Mouse (Mus musculus): ENCODE measurements around the gene Bcas1. TPM values are rescaled to one million over a fixed set of nuclear protein-coding genes. Genes with fewer than 3 reads are reported as not detected.
A peak's percentile ranks its signal among the peaks of the same experiment; 100 is the strongest.

The Bcas1 gene
- polyA plus RNA-seq, 1 experiment from 2014 or later = 1.00 TPM

DNA sequence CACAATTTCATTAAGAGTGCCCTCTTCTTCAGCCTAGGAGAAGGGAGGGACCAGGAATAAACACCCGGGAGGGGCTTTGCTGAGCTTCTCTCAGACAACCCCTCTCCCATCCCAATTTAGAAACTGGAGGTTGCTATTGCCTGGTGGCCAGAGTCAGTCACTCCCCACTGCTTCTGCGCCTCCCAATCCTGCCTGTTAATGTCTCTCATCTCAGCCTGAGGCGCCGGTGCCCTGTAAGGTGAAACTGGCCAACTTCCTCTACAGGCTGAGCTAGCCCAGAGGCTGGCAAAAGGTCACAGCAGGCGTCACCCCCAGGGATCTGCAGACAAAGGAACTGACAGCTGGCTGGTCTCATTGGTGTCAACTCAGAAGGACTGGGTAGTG is 82.2 kb downstream of the Bcas1 start:
- peak overlapping the region; percentile 89 for H3K27ac ChIP-seq
- H3K4me2 ChIP-seq = peak overlapping the region; percentile 43; the same call in 1 of the 2 replicates
- no peak for ATAC-seq (ENCODE audit: insufficient number of reproducible peaks, insufficient read depth, low FRiP score, low TSS enrichment, low read depth)
- 8% methylated on average over 5 of the region's 5 CpGs for WGBS
- no peaks in the 10 kb centered on the region for H3K9me3 ChIP-seq
- no peaks in the 10 kb centered on the region for H3K36me3 ChIP-seq
- H3K4me1 ChIP-seq = peaks cover 48% of the 10 kb centered on the region
- H3K27me3 ChIP-seq = no peaks in the 10 kb centered on the region
- no peak overlapping the region for H3K4me3 ChIP-seq
- H3K9ac ChIP-seq = 0 out of 2 replicates have a peak overlapping the region, but pooled peaks have one; percentile 28

DNA sequence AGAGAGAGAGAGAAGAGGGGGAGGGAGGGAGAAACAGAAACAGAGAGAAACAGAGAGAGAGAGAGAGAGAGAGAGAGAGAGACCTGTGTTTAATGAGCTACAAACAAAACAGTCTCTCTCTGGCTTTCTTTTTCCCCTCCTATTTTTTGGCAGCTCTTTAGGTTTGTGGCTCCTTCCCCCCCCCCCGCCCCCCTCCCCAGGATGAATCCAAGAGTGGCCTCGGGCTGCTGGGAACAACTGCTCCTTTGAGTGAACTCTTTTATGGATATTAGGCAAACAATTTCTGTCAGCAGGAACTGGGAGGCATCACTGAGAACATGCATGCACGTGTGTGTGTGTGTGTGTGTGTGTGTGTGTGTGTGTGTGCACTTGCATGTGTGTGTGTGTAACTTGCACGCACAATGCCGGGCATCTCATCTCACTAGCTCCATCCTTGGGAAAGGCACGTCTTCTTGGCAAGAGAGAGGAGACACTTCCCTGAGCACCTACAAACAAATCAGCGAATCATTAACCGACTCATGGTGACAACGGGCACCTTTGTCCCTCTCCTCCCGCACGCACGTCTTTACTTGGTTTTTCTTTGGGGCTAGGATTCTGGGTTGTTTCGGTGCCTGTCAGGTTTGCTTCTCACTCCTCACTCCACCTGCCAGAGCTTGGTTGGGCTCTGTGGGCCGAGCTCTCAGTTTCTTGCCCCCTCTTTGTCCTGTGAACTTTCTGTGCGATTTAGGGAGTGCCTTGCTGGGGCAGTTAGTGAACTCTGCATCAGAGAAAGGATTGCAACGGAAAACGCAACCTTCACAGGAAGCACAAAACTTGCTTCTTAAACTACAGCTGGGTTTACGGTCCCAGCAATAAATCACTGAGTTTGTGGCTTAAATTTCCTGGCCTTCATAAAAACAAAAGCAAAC is 82.9 kb downstream of the Bcas1 start:
- H3K27me3 ChIP-seq = no peaks in the 10 kb centered on the region
- no peaks in the 10 kb centered on the region for H3K9me3 ChIP-seq
- 7% methylated on average over 15 of the region's 18 CpGs for WGBS
- H3K4me3 ChIP-seq = no peak overlapping the region
- H3K9ac ChIP-seq = peak overlapping the region; percentile 16; the same call in 1 of the 2 replicates
- peaks cover 44% of the 10 kb centered on the region for H3K4me1 ChIP-seq
- peak overlapping the region; percentile 43 for H3K4me2 ChIP-seq
- H3K36me3 ChIP-seq = no peaks in the 10 kb centered on the region
- no peak for ATAC-seq (ENCODE audit: insufficient number of reproducible peaks, insufficient read depth, low FRiP score, low TSS enrichment, low read depth)
- H3K27ac ChIP-seq = peak overlapping the region; percentile 89

DNA sequence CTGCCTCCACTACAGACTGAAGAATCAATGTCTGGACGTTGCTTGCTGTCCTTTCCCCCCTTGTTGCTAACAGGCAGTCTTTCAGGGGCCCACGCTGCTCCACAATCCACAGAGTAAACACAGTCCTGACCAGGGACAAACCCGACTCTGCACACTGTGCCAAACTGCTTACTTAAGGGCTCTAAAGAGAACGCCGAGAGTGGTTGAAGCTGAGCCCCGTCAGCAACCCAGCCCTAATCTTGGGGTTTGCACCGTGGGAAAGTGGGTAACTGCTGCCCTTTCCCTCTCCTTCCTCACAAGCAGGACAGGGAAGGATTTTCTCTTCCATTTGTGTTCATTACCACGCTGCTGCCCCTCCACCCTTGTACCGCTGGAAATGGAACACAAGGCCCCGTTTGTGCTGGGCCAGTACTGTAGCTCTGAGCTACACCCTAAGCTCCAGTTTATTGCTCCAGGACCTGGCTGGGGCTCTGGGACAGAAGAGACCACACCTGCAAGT is 83.8 kb downstream of the Bcas1 start:
- peak overlapping the region; percentile 43 for H3K4me2 ChIP-seq
- 0 out of 2 replicates have a peak overlapping the region, but pooled peaks have one; percentile 23 for H3K9ac ChIP-seq

DNA sequence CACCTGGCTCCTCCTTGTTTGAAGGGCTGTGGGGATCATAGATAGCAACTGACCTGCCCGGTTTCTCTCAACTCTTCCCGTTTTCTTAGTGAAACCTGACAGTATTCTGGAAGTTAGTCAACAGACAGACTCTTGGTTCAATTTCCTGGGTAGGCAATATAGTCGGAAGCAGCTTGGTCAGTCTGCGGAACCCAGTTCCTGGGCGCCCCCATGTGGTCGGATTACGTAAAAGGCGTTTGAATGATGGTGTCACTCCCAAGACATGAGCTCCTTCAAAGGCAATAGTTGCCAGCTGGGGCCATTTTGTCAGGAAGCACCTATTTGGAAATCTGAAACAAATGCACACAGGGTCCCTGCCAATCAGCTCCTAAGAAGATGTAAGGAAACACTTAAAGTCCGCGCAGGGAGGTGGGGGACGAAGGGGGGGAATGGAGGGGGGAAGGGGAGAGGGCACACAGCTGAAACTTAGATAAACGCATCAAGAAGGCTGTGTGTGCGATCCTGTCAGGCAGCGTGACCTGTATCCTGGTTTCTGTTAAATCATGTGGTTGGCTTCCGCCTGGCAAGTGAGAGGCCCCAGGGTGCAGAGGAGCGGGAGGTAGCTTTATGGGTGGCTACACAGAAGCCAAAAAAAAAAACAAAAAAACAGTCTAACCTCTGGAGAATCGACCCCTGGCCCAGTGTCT is 84.4 kb downstream of the Bcas1 start:
- H3K9ac ChIP-seq = no peak overlapping the region
- no peaks in the 10 kb centered on the region for H3K36me3 ChIP-seq
- H3K4me1 ChIP-seq = peaks cover 44% of the 10 kb centered on the region
- WGBS = 16% methylated on average over 17 of the region's 17 CpGs
- ATAC-seq (ENCODE audit: insufficient number of reproducible peaks, insufficient read depth, low FRiP score, low TSS enrichment, low read depth) = no peak
- H3K4me2 ChIP-seq = peak overlapping the region; percentile 43
- no peaks in the 10 kb centered on the region for H3K27me3 ChIP-seq
- H3K9me3 ChIP-seq = no peaks in the 10 kb centered on the region
- no peak overlapping the region for H3K4me3 ChIP-seq
- peak overlapping the region; percentile 89 for H3K27ac ChIP-seq

More for the DNA sequence above, 83.8 kb downstream of the Bcas1 start:
- 20% methylated on average over 10 of the region's 10 CpGs for WGBS
- H3K4me3 ChIP-seq = no peak overlapping the region
- peaks cover 44% of the 10 kb centered on the region for H3K4me1 ChIP-seq
- H3K36me3 ChIP-seq = no peaks in the 10 kb centered on the region
- H3K9me3 ChIP-seq = no peaks in the 10 kb centered on the region
- no peaks in the 10 kb centered on the region for H3K27me3 ChIP-seq
- peak overlapping the region; percentile 89 for H3K27ac ChIP-seq
- peak; percentile 64 for ATAC-seq (ENCODE audit: insufficient number of reproducible peaks, insufficient read depth, low FRiP score, low TSS enrichment, low read depth)

DNA sequence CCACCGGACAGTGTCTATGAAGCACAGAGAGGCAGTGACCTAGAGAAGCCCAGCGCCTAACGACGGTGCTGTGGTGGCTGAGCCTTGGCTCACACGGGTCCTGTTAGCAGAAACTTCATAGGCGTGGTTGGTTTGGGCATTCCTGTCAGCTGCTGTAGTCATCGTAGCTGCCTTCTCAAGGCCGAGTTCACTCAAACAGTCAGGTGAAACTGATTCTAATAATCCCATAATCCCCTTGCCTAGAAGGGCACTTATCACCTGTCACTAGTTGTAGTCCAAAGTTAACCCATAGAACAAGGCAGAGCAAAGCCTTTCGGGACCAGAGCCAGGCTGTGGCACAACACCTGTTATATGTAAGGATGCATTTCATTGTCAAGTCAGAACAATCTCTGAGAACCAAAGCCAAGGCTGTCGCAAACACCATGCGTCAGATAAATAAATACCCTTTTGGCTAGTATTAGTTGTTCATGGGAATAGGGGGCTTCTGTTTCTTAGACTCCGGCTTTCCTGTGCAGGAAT is 85.3 kb downstream of the Bcas1 start:
- WGBS = 78% methylated on average over 12 of the region's 12 CpGs
- ATAC-seq (ENCODE audit: insufficient number of reproducible peaks, insufficient read depth, low FRiP score, low TSS enrichment, low read depth) = no peak
- no peaks in the 10 kb centered on the region for H3K36me3 ChIP-seq
- H3K27ac ChIP-seq = no peak overlapping the region
- no peak overlapping the region for H3K4me2 ChIP-seq
- H3K9me3 ChIP-seq = no peaks in the 10 kb centered on the region
- no peaks in the 10 kb centered on the region for H3K27me3 ChIP-seq
- no peak overlapping the region for H3K4me3 ChIP-seq
- H3K9ac ChIP-seq = no peak overlapping the region
- peaks cover 41% of the 10 kb centered on the region for H3K4me1 ChIP-seq

DNA sequence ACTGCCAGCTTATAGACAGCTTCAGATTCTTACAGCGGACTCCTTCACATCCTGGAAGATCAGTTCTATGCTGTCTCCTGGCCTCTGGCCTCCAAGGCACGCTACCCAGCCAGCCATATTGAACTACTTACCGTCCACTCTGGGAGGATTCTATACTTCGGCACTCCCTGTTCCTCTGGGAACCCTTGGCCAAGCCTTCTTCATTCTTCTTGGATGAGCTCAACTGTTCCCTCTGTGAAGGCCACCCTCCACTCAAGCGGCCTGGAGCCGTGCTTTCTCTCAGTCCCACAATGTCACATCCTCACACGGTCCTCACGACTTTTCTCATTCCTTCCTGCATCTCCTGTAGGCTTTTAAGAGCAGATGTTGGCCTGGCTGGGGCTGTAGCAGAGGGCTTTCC is 86.5 kb downstream of the Bcas1 start:
- H3K4me2 ChIP-seq = no peak overlapping the region
- H3K9me3 ChIP-seq = no peaks in the 10 kb centered on the region
- no peak overlapping the region for H3K9ac ChIP-seq
- no peak overlapping the region for H3K27ac ChIP-seq
- no peaks in the 10 kb centered on the region for H3K36me3 ChIP-seq
- 71% methylated on average over 8 of the region's 8 CpGs for WGBS
- H3K4me3 ChIP-seq = no peak overlapping the region
- H3K4me1 ChIP-seq = peaks cover 34% of the 10 kb centered on the region
- no peak for ATAC-seq (ENCODE audit: insufficient number of reproducible peaks, insufficient read depth, low FRiP score, low TSS enrichment, low read depth)
- H3K27me3 ChIP-seq = no peaks in the 10 kb centered on the region

DNA sequence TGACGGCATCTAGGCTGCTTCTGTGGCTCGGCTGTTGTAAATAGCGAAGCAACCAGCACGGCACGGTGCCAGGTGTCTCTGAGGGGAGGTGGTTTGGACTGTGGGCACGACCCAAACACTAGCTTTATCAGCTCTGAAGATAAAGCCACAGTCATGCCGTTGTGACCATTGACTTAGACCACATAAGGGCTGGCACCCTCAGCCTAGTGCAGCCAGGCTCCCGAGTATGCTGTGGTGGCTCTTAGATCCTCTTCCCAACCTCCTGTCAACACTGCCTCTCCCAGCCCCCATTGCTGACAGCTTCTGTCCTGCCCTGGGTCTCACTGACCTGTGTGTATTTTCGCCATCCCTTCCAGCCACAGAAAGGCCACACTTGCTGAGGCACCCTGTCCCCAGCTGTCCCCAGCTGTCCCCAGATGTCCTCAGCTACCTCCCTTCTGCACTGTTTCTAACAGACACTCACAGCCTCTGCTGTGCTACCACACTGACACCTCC is 91.3 kb downstream of the Bcas1 start:
- no peak for ATAC-seq (ENCODE audit: insufficient number of reproducible peaks, insufficient read depth, low FRiP score, low TSS enrichment, low read depth)
- 76% methylated on average over 9 of the region's 9 CpGs for WGBS
- Histone ChIP-seq H3K36me3 (no peaks in the 10 kb centered on the region), H3K4me1 (no peaks in the 10 kb centered on the region), H3K9ac (no peak overlapping the region), H3K4me2 (no peak overlapping the region), H3K9me3 (no peaks in the 10 kb centered on the region), H3K27me3 (no peaks in the 10 kb centered on the region), H3K27ac (no peak overlapping the region), H3K4me3 (no peak overlapping the region)

DNA sequence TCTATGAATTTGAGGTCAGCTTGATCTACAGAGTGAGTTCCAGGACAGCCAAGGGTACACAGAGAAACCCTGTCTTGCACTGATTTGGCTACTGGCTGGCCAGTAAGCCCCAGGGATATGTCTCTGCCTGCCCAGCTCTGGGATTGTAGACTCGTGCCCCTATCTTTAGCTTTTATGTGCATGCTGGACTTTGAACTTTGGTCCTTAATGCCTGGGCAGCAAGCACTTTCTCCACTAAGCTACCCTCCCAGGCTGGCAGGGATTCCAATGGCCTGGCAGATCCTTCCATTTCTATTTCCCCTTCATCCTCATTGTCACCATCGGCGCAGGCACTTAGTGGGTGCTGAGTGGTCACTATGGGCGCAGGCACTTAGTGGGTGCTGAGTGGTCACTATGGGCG is 92.5 kb downstream of the Bcas1 start:
- no peaks in the 10 kb centered on the region for H3K4me1 ChIP-seq
- H3K4me3 ChIP-seq = no peak overlapping the region
- 96% methylated on average over 5 of the region's 5 CpGs for WGBS
- ATAC-seq (ENCODE audit: insufficient number of reproducible peaks, insufficient read depth, low FRiP score, low TSS enrichment, low read depth) = no peak
- H3K4me2 ChIP-seq = no peak overlapping the region
- no peak overlapping the region for H3K27ac ChIP-seq
- no peaks in the 10 kb centered on the region for H3K27me3 ChIP-seq
- no peaks in the 10 kb centered on the region for H3K9me3 ChIP-seq
- H3K9ac ChIP-seq = no peak overlapping the region
- H3K36me3 ChIP-seq = no peaks in the 10 kb centered on the region

DNA sequence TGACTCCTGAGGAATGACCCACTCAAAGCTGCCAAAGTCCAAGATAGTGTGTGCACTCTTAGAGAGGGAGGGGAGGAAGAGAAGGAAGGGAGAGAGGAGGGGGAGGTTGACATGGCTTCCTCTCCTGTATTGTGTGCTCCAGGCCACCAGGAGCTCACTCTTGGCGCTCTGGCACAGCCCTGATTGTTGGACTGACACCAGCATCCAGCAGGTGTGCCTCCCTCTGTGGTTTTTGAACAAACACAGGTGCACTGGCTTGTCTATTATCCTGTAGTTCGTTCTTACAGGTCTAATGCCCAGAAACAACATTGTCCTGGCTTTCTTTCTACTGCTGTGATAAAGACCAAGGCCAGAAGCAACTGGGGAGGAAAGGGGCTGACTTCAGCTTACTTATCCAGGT is 95.8 kb downstream of the Bcas1 start:
- Histone ChIP-seq H3K27ac (no peak overlapping the region), H3K4me3 (no peak overlapping the region), H3K27me3 (no peaks in the 10 kb centered on the region), H3K9ac (no peak overlapping the region), H3K36me3 (no peaks in the 10 kb centered on the region), H3K4me1 (peaks cover 3% of the 10 kb centered on the region; the same call in 1 of the 2 replicates), H3K9me3 (no peaks in the 10 kb centered on the region), H3K4me2 (no peak overlapping the region)
- ATAC-seq (ENCODE audit: insufficient number of reproducible peaks, insufficient read depth, low FRiP score, low TSS enrichment, low read depth) = no peak
- WGBS = 63% methylated on average over 2 of the region's 2 CpGs

DNA sequence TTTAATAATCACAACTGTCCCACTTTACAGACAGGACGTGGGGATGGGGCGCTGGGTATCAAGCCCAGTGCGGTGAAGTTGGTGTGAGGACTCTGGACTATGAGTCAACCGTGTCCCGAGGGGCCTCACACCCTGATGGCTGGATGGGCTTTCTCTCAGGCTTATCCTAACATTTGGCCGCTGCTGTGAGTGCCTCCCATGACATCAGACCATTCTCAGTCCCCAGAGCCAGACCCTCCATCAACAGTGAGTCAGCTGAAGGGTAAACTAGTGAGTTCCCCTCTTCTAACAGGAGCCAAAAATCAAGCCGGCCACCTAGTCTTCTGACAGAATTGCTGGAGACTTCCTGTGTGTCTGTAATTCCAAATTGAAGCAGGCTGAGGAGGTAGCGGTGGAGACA is 97.2 kb downstream of the Bcas1 start:
- no peaks in the 10 kb centered on the region for H3K27me3 ChIP-seq
- peaks cover 3% of the 10 kb centered on the region; the same call in 1 of the 2 replicates for H3K4me1 ChIP-seq
- no peak overlapping the region for H3K9ac ChIP-seq
- H3K27ac ChIP-seq = no peak overlapping the region
- no peaks in the 10 kb centered on the region for H3K36me3 ChIP-seq
- 72% methylated on average over 8 of the region's 8 CpGs for WGBS
- no peak for ATAC-seq (ENCODE audit: insufficient number of reproducible peaks, insufficient read depth, low FRiP score, low TSS enrichment, low read depth)
- no peak overlapping the region for H3K4me3 ChIP-seq
- no peaks in the 10 kb centered on the region for H3K9me3 ChIP-seq
- no peak overlapping the region for H3K4me2 ChIP-seq

DNA sequence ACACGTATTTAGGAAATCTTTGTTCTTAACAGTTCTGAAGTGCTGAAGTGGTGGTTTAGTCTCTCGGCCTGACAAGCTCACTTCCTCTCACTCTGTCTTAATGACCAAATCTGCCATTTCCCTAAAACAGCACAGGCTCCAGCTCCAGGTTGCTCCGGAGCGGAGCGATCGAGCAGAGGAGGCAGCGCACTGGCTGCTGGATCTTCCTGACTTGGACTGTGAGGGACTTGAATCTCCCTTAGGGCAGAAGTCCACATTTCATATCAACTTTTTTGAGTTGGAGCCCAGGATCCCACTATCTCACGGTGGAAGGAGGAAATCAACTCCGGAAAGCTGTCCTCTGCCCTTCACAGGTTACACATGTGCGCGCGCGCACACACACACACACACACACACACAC is 97.7 kb downstream of the Bcas1 start:
- WGBS = 84% methylated on average over 13 of the region's 13 CpGs
- H3K4me1 ChIP-seq = peaks cover 3% of the 10 kb centered on the region; the same call in 1 of the 2 replicates
- no peak for ATAC-seq (ENCODE audit: insufficient number of reproducible peaks, insufficient read depth, low FRiP score, low TSS enrichment, low read depth)

More for the DNA sequence above, 97.7 kb downstream of the Bcas1 start:
- Histone ChIP-seq H3K27ac (no peak overlapping the region), H3K9me3 (no peaks in the 10 kb centered on the region), H3K36me3 (no peaks in the 10 kb centered on the region), H3K27me3 (no peaks in the 10 kb centered on the region), H3K9ac (no peak overlapping the region), H3K4me2 (no peak overlapping the region), H3K4me3 (no peak overlapping the region)
